Mouse (Mus musculus) brown adipose tissue, adult 24 weeks (tissue): ENCODE measurements around the gene Coq8a. TPM values are rescaled to one million over a fixed set of nuclear protein-coding genes. Genes with fewer than 3 reads are reported as not detected.

Experiments
- H3K27ac ChIP-seq: fragments of 200-500 bp; replicated peaks from 2 replicates; pipeline ENCODE4 v1.5.1; 2012; ENCODE audit warnings: low read depth, mild to moderate bottlenecking, low read length
- H3K4me1 ChIP-seq: fragments of 200-500 bp; 2 replicates; pipeline ENCODE4 v1.6.1; 2012; ENCODE audit warnings: low read length, mixed read lengths; ENCODE audit not compliant: control insufficient read depth, insufficient read depth, insufficient read length
- H3K4me3 ChIP-seq: fragments of 200-500 bp; 2 replicates; pipeline ENCODE4 v1.5.1; 2012; ENCODE audit warnings: low read depth, mild to moderate bottlenecking, low read length, moderate library complexity; ENCODE audit not compliant: insufficient read depth
- polyA plus RNA-seq: library from polyadenylated mRNA; stranded (reverse); fragments of >200 nt; gene quantifications from 2 replicates; pipeline ENCODE4 v1.2.4, GENCODE M21; 2012; ENCODE audit not compliant: missing spikeins, insufficient read depth, insufficient read length

Gene Coq8a
- polyA plus RNA-seq, 1 experiment, result 1,169 TPM

GRCm38 (mm10) chr1:180140970-180141369, 58.4 kb downstream of the Coq8a start:
- Histone ChIP-seq H3K4me1 (no peaks in the 10 kb centered on the region), H3K27ac (no peak overlapping the region), H3K4me3 (no peak overlapping the region)

DNA sequence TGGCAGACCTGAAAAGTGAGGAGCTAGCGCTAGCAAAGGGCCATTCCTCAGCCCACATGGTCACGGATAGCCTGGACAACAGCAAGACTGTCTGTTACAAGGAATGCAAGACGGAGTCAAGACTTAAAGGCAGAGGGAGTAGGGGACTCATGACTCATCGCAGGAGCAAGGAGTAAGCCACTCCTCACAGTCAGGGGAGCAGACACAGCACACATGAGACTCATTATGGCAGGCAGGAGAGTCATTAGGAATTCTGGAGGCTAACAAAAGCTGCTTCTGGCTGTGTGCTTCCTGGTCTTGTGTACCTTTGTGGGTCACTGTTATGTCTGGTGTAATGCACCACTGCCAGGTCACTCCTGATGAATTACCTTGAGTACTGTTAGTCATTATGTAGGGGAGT, 60.2 kb downstream of the Coq8a start:
- no peak overlapping the region for H3K4me3 ChIP-seq
- H3K4me1 ChIP-seq, result no peaks in the 10 kb centered on the region
- no peak overlapping the region for H3K27ac ChIP-seq

DNA sequence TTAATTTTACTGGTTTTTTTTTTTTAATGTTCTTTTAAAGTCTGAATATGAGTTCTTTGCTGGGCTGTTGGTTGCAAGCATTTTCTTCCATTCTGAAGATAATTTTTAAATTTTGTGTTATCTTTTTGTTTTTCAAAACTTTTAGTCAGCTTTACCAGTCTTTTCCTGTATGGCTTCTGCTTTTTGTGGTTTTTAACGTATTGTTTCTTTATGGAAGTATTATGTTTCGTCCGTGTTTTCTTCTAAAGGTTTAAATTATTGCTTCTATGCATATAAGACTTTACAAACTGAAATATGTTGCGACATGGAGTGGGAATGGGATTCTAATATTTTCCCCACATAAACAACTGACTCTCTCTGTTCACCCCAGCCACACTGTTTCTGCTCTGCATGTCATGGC, 67.2 kb downstream of the Coq8a start:
- no peaks in the 10 kb centered on the region for H3K4me1 ChIP-seq

GRCm38 (mm10) chr1:180131402-180131801, 68.0 kb downstream of the Coq8a start:
- H3K4me3 ChIP-seq, result no peak overlapping the region
- H3K27ac ChIP-seq, result no peak overlapping the region
- H3K4me1 ChIP-seq, result no peaks in the 10 kb centered on the region

More for the DNA sequence above, 67.2 kb downstream of the Coq8a start:
- no peak overlapping the region for H3K27ac ChIP-seq
- no peak overlapping the region for H3K4me3 ChIP-seq

DNA sequence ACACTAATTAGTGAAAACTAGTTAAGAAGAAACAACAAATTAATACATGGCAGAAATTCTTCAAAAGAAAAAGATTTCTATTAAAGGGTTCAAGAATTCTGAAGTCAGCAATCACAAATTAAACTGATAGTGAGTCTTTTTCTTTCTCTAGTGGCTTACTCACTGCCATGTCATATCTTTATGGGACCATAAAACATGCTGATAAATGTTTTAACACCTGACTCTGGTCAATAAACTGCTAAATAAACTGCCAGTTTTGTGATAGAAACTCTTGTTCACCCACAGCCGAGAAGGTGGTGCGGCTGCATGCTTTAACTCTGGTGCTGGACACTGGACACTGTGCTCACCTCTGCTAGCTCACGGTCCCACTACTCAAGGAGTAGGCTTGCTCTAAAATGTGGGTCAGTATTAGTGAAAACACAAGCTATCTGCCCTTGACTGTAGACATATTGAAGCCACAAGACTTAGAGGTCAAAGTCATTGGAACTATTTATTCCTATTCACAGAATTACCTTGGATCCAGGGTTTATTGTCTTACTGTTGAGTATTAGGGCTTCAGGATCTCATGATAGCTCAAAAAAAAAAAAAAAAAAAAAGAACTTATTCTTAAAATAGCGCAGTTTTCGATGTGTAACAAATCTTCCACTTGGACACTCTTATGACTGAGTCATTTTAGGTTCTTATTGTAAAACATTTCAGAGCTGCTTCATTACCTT, 71.2 kb downstream of the Coq8a start:
- no peaks in the 10 kb centered on the region for H3K4me1 ChIP-seq
- no peak overlapping the region for H3K4me3 ChIP-seq
- no peak overlapping the region for H3K27ac ChIP-seq

DNA sequence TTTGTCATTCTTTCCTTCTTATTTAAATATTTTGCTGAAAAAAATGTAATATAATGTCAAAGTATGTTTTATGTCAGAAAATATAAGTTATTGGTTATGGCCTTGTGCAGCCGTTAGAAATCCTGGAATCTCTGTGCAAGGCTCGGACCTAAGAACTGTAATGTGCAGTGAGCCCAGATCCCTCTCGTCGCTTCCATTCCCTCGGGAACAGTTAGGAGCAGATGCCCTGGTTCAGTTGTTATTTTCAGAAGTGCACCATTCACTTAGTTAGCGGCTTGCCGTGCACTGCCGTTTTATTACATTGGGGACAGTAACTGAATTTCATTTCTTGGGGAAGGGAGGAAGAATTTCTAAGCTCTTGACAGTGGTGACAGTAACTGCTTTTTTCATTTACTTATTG, 81.2 kb downstream of the Coq8a start:
- H3K27ac ChIP-seq, result no peak overlapping the region
- no peak overlapping the region for H3K4me3 ChIP-seq
- H3K4me1 ChIP-seq, result no peaks in the 10 kb centered on the region

DNA sequence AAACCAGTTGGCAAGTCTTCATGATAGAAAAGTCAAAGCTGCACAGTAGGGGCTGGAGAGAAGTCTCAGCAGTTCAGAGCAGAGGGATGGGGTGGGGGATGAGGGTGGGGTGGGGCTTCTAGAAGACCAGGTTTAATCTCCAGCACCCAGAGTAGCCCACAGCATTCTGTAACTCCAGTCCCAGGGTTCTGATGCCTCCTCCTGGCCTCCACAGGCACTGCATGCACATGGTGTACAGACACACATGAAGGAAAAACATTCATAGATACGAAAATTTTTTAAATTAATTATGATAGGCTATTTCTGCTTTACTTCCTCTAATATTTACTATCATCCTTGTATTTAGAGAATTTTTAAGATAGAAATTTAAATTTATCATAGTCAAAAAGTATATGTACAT, 82.9 kb downstream of the Coq8a start:
- no peaks in the 10 kb centered on the region for H3K4me1 ChIP-seq
- no peak overlapping the region for H3K27ac ChIP-seq
- H3K4me3 ChIP-seq, result no peak overlapping the region

Other genes starting within 250 kb of the Coq8a start
- 24.6 and 25.6 TPM in 2 replicates for gene Cdc42bpa, start 239.1 kb downstream of the Coq8a start, polyA plus RNA-seq
- gene Psen2, start 63.8 kb upstream of the Coq8a start, polyA plus RNA-seq, result 11.6 and 17.9 TPM in 2 replicates
- gene Itpkb, start 130.9 kb upstream of the Coq8a start, polyA plus RNA-seq, result 15.8 and 21.6 TPM in 2 replicates